Mouse (Mus musculus) myocyte (in vitro differentiated cells): ENCODE measurements around the gene Ube2o. TPM values are rescaled to one million over a fixed set of nuclear protein-coding genes. Genes with fewer than 3 reads are reported as not detected.
"Not testable (repeated sequence)": the region's sequence is repeated elsewhere in the genome, so short reads cannot be mapped to it uniquely, and the experiment has no call there.

Source experiments
- H3K27me3 ChIP-seq: one replicate; pipeline ENCODE4 v1.6.1; 2011; ENCODE audit not compliant: control insufficient read depth, insufficient read depth, insufficient read length
- H3K36me3 ChIP-seq: one replicate; pipeline ENCODE4 v1.6.1; 2011; ENCODE audit not compliant: control insufficient read depth, insufficient read depth
- H3K4me2 ChIP-seq: one replicate; pipeline ENCODE4 v1.6.1; 2011; ENCODE audit warnings: low read depth, control low read depth
- H3K4me3 ChIP-seq: one replicate; pipeline ENCODE4 v1.5.1; 2011; ENCODE audit warnings: mild to moderate bottlenecking, control low read depth, moderate library complexity
- H3K79me2 ChIP-seq: one replicate; pipeline ENCODE4 v1.6.1; 2011; ENCODE audit not compliant: control insufficient read depth, insufficient read depth
- H3ac ChIP-seq: one replicate; pipeline ENCODE4 v1.6.1; 2011; ENCODE audit not compliant: control insufficient read depth, insufficient read length
- CEBPB ChIP-seq: IDR thresholded peaks from 2 replicates; pipeline ENCODE4 v1.6.1; 2011; ENCODE audit warnings: mild to moderate bottlenecking, moderate library complexity; ENCODE audit not compliant: poor library complexity, insufficient read depth, severe bottlenecking
- E2F4 ChIP-seq: IDR thresholded peaks from one replicate; pipeline ENCODE4 v1.6.1; 2011; ENCODE audit warnings: mild to moderate bottlenecking, control low read depth, moderate library complexity; ENCODE audit not compliant: insufficient read depth
- MAX ChIP-seq: IDR thresholded peaks from one replicate; pipeline ENCODE4 v1.6.1; 2011; ENCODE audit warnings: low read depth, mild to moderate bottlenecking, control low read depth
- MYOD1 ChIP-seq, 3 experiments: IDR thresholded peaks; one replicate each; pipeline ENCODE4 v1.6.1; 2011; ENCODE audit warnings: control low read depth in 2 of 3, low read depth in 2 of 3, mild to moderate bottlenecking in 2 of 3, moderate library complexity in 1 of 3; ENCODE audit not compliant: insufficient read length in 2 of 3, control insufficient read depth in 1 of 3
- MYOG ChIP-seq, 3 experiments: IDR thresholded peaks; one replicate each; pipeline ENCODE4 v1.6.1; 2011; ENCODE audit warnings: control low read depth in 2 of 3, low read depth in 2 of 3, mild to moderate bottlenecking in 2 of 3; ENCODE audit not compliant: insufficient read length in 2 of 3, control insufficient read depth in 1 of 3, insufficient read depth in 1 of 3
- POLR2A ChIP-seq: IDR thresholded peaks from one replicate; pipeline ENCODE4 v1.6.1; 2011; ENCODE audit warnings: low read depth, mild to moderate bottlenecking, control low read depth, moderate library complexity; ENCODE audit not compliant: insufficient read length
- POLR2AphosphoS2 ChIP-seq: IDR thresholded peaks from one replicate; pipeline ENCODE4 v1.6.1; 2011; ENCODE audit warnings: low read depth, control low read depth; ENCODE audit not compliant: insufficient read length
- REST ChIP-seq: IDR thresholded peaks from one replicate; pipeline ENCODE4 v1.6.1; 2011; ENCODE audit warnings: mild to moderate bottlenecking, control low read depth, moderate library complexity; ENCODE audit not compliant: insufficient read depth, insufficient read length
- SRF ChIP-seq: IDR thresholded peaks from one replicate; pipeline ENCODE4 v1.6.1; 2011; ENCODE audit warnings: low read depth; ENCODE audit not compliant: control insufficient read depth, insufficient read length
- TCF12 ChIP-seq: IDR thresholded peaks from one replicate; pipeline ENCODE4 v1.6.1; 2011; ENCODE audit warnings: mild to moderate bottlenecking, control low read depth; ENCODE audit not compliant: poor library complexity, insufficient read depth, severe bottlenecking
- TCF3 ChIP-seq: IDR thresholded peaks from one replicate; pipeline ENCODE4 v1.6.1; 2011; ENCODE audit warnings: low read depth, control low read depth; ENCODE audit not compliant: insufficient read length
- USF1 ChIP-seq: IDR thresholded peaks from one replicate; pipeline ENCODE4 v1.6.1; 2011; ENCODE audit warnings: low read depth, mild to moderate bottlenecking, control low read depth, moderate library complexity
- polyA plus RNA-seq: library from polyadenylated mRNA; unstranded; fragments of >200 nt; fragmentation: generic; extraction: Trizol; gene quantifications from one replicate; pipeline ENCODE4 v1.2.1, GENCODE M21; 2012; ENCODE audit warnings: missing spikeins

The Ube2o gene
- polyA plus RNA-seq, 1 experiment, result 27.1 TPM

DNA sequence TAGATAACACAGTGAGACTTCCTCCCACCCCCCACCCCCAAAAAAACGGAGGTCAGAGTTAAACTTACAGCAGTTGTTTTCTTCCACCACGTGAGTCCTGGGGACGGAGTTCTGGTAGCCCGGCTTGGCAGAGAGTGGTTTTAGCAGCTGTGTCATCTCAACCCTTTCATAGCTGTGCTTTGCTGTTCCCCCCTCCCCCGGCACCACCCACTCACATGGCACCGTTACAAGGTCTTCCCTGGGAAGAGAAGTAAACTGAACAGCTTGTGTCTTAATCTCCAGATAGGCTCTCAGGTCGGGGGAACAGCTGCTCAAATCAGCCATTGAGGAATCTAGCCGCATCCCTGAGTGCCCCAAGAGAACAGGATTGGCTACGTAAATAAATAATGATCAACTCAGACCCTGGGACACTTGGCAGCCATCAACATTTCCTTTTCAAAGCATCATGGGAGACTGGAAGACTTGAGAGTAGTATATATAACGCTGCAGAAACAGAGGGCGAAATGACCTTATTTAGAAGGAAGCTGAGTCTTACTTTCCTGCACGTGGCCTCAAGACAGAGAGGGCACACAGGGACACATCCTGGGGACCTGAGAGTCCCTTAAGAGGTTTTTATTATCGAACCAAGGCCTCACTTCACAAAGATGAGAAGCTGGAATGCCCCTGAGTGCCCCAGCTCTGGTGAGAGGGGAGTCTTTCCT is 86.6 kb downstream of the Ube2o start:
- Histone ChIP-seq H3K27me3 (no peaks in the 10 kb centered on the region), H3K4me3 (no peak overlapping the region), H3K79me2 (peaks cover 3% of the 10 kb centered on the region), H3K4me2 (peak overlapping the region; percentile 56), H3ac (no peak overlapping the region), H3K36me3 (no peaks in the 10 kb centered on the region)
- TF ChIP-seq MYOD1 (IDR thresholded peaks at IDR 0.05; ENCODE audit: control insufficient read depth in 1 of 3, insufficient read length in 2 of 3, low read depth in 2 of 3), result peak; percentile 21 to 86 (median 58)
- TF ChIP-seq USF1, result peak; percentile 34
- TF ChIP-seq TCF12, result peak; percentile 33
- no peak for TF ChIP-seq POLR2A
- TF ChIP-seq MYOG (IDR thresholded peaks at IDR 0.05; ENCODE audit: control insufficient read depth in 1 of 3, insufficient read depth in 1 of 3, insufficient read length in 2 of 3, low read depth in 2 of 3), result peak in 2 of 3 experiments; percentile 30 to 52
- no peak for TF ChIP-seq MAX
- TF ChIP-seq REST, result no peak

DNA sequence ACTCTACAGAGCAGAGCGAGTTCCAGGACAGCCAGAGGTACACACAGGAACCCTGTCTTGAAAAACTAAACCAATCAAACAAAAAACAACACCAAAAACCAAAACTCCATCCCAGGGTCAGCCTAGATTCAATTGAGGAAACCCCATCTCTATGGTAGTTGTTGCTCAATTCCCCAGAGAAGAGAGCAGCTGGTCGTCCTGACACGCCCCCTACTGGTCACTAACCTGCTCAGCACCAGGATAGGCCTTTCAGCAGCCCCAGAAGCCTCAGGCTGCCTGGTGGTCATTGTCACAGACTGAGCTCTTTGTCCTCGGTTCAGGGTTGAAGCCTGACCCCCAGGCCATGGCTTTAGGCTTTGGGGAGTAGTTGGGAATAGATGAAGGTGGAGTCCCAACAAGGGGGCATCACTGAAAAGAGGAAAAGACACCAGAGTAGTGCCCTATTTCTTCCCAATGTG is 87.4 kb downstream of the Ube2o start, which contains the start of gene Prpsap1:
Gene Prpsap1 (minus strand): TSS at position 408 of the 458 bp plus-strand sequence.
- Histone ChIP-seq H3ac (no peak within 1 kb of the TSS), H3K4me3 (no peak within 1 kb of the TSS), H3K79me2 (peaks cover 11% of the 10 kb centered on the region), H3K27me3 (no peaks in the 10 kb centered on the region), H3K4me2 (peak within 1 kb of the TSS; percentile 56), H3K36me3 (no peaks in the 10 kb centered on the region)
- peak; percentile 36 to 74 (median 66) for TF ChIP-seq MYOD1 (IDR thresholded peaks at IDR 0.05; ENCODE audit: control insufficient read depth in 1 of 3, insufficient read length in 2 of 3, low read depth in 2 of 3)
- peak; percentile 16 for TF ChIP-seq TCF12
- TF ChIP-seq CEBPB, result peak; percentile 83
- peak; percentile 45 to 80 (median 51) for TF ChIP-seq MYOG (IDR thresholded peaks at IDR 0.05; ENCODE audit: control insufficient read depth in 1 of 3, insufficient read depth in 1 of 3, insufficient read length in 2 of 3, low read depth in 2 of 3)
- TF ChIP-seq POLR2AphosphoS2, result no peak

DNA sequence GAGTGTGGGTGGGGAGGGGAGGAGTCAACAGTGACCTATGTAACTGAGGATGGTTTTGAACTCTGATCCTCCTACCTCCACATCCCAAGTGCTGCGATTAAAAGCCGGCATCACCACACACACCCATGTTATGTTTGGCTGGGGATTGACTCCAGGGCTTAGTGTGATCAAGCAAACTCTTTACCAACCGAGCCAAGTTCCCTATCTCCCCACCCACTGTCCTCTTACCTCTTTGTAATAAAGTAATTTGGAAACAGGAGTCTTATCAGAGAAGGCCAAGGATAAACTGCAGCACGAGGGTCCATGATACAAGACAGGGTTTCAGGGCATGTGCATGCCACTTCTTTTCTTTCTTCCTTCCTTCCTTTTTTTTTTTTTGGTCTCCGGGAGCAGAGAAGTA is 88.1 kb downstream of the Ube2o start:
- Histone ChIP-seq H3K36me3 (no peaks in the 10 kb centered on the region), H3K27me3 (no peaks in the 10 kb centered on the region), H3K4me3 (no peak overlapping the region), H3K79me2 (peaks cover 11% of the 10 kb centered on the region), H3ac (no peak overlapping the region), H3K4me2 (peak overlapping the region; percentile 56)
- TF ChIP-seq TCF12 (no peak), E2F4 (no peak), MYOD1 (IDR thresholded peaks at IDR 0.05; ENCODE audit: control insufficient read depth in 1 of 3, insufficient read length in 2 of 3, low read depth in 2 of 3) (no peak), TCF3 (no peak), USF1 (no peak), POLR2A (no peak), SRF (no peak), REST (no peak), MYOG (IDR thresholded peaks at IDR 0.05; ENCODE audit: control insufficient read depth in 1 of 3, insufficient read depth in 1 of 3, insufficient read length in 2 of 3, low read depth in 2 of 3) (no peak), MAX (no peak), CEBPB (no peak), POLR2AphosphoS2 (no peak)

- not testable (repeated sequence) for H3K27me3 ChIP-seq, H3K36me3 ChIP-seq, H3ac ChIP-seq, H3K4me3 ChIP-seq, H3K4me2 ChIP-seq
- H3K79me2 ChIP-seq, result peaks cover 11% of the 10 kb centered on the region
Observed at GRCm38 (mm10) chr11:116492507-116492906, 88.7 kb downstream of the Ube2o start.

DNA sequence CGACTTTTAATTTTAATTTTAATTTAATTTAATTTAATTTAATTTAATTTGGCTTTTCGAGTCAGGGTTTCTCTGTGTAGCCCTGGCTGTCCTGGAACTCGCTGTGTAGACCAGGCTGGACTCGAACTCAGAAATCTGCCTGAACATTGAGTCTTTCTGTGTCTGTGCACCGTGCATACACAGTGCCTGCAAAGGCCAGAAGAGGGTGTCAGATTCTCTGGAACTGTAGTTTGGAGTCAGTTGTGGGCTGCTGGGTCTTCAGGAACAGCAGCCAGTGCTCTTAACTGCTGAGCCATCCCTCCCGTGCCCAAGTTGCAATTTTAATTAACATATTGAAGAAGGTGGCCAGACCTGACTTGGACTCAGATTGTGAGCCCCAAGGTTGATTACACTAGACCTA is 89.9 kb downstream of the Ube2o start:
- Histone ChIP-seq H3K79me2 (peaks cover 15% of the 10 kb centered on the region), H3K4me2 (peak overlapping the region; percentile 90), H3K27me3 (no peaks in the 10 kb centered on the region), H3K4me3 (peak overlapping the region; percentile 73), H3K36me3 (peaks cover 3% of the 10 kb centered on the region), H3ac (peak overlapping the region; percentile 72)
- TF ChIP-seq POLR2AphosphoS2 (no peak), CEBPB (no peak), MYOD1 (IDR thresholded peaks at IDR 0.05; ENCODE audit: control insufficient read depth in 1 of 3, insufficient read length in 2 of 3, low read depth in 2 of 3) (no peak), E2F4 (no peak), SRF (no peak), TCF3 (no peak), MYOG (IDR thresholded peaks at IDR 0.05; ENCODE audit: control insufficient read depth in 1 of 3, insufficient read depth in 1 of 3, insufficient read length in 2 of 3, low read depth in 2 of 3) (no peak)
